Mouse (Mus musculus) common myeloid progenitor, adult 5-6 weeks (primary cell): ENCODE measurements around the gene Cdip1. TPM values are rescaled to one million over a fixed set of nuclear protein-coding genes. Genes with fewer than 3 reads are reported as not detected.
"Not testable (repeated sequence)": the region's sequence is repeated elsewhere in the genome, so short reads cannot be mapped to it uniquely, and the experiment has no call there.

Source experiments
- ATAC-seq: replicated peaks from 2 replicates; pipeline ENCODE4 v1.8.0; 2016; ENCODE audit warnings: low read depth, mild to moderate bottlenecking, moderate TSS enrichment, inconsistent platforms; ENCODE audit not compliant: poor library complexity, severe bottlenecking
- total RNA-seq: library from RNA; stranded (forward); fragments of 200-1000, 187-1606 nt; gene quantifications from 2 replicates; pipeline ENCODE4 v1.2.3, GENCODE M21; 2017

The Cdip1 gene
- total RNA-seq = 16.2 and 17.2 TPM in 2 replicates

GRCm38 (mm10) chr16:4789810-4790559 is at the start of gene Cdip1:
Gene Cdip1, minus strand, starts transcription at chr16:4790292.
- peak; percentile 89 for ATAC-seq

DNA sequence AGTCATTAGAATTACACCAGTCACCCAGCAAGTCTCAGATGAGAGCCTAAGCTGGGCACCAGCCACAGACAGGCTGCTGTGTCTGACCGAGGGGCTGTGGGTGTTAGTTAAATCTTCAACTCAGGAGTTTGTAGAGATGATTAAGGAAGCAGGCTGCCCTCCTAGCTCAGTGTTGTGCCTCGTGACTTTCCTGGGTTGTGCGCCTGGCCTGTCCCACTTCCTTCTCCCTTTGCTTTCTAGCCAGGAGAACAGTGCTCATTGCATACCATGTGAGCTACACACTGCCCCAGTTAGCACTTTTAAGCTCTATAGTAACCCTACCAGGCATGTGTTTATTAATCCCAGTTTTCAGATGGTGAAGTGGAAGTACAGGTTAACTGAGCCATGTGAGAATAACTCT is 49.5 kb upstream of the Cdip1 start:
- 0 out of 2 replicates have a peak, but pooled peaks have one; percentile 15 for ATAC-seq

- no peak for ATAC-seq
These were observed 47.5 kb upstream of the Cdip1 start for GRCm38 (mm10) chr16:4837631-4838030.

DNA sequence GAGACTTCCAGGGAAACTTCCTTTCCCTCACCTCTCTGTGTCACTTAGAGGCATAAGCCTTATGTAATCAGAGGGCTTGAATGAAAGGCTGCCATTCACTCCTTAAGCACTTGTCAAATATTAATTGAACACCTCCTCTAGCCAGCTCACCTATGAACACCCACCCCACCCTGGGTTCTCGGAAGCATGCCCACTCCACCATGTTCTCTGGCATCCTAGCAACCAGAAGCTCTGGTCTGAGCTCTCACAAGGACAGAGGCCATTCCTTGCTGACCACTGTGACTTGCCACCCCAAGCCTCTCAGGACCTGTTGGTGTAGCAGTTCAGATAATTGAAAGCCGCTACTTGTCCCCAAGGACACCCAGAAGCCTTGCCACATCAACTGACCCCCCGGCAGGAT is 45.1 kb upstream of the Cdip1 start, which contains the start of gene 4930562C15Rik:
Gene 4930562C15Rik (plus strand): TSS at position 226 of the 400 bp plus-strand sequence.
- no peak for ATAC-seq

DNA sequence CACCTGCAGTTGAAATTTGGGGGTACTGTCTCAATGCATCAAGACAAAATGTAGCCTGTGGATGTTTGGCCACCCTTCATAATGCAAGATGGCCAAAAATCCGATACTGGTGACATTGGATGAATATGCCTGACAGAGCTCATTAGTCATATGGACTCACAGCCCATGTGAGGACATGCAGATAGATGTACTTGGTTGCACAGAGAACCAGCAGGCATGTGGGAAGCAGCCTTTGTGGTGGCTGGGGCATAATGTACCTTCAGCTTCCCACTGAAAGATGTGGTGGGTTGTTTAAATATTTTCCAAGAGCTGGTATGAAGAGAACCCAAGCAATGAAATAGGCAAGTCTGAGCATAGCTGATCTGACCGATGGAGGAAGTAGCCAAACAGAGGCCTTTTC is 43.8 kb upstream of the Cdip1 start:
- ATAC-seq = no peak

GRCm38 (mm10) chr16:4831650-4832419 is 41.7 kb upstream of the Cdip1 start:
- ATAC-seq = no peak; the same call in 1 of the 2 replicates

DNA sequence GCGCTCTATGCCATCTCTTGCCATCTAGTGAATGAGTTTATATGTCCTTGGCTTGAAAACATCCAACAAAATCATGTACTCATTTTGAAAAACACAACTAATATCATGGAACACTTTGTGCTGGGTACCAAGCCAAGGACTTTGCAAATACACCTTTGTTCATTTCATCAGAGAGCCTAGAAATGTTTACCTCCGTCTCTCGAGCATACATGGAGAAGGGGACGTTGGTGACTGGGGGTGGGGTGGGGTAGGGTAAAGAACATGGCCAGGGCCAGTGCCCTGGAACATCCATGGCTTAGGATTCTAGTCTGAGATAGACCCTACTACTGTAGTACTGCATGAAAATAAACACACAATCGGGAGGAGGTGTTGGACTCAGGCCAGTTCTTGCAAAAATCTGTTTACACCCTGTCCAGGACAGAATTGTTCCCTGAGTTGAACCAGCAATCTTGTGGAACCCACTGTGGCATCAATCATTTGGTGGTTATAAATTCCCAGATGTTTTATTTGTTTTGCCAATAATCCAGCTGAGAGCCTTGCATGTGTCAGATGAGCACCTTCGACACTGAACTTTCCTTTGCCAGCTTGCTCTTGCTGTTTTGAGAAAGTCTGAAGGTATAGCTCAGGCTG is 39.3 kb upstream of the Cdip1 start:
- ATAC-seq = no peak

DNA sequence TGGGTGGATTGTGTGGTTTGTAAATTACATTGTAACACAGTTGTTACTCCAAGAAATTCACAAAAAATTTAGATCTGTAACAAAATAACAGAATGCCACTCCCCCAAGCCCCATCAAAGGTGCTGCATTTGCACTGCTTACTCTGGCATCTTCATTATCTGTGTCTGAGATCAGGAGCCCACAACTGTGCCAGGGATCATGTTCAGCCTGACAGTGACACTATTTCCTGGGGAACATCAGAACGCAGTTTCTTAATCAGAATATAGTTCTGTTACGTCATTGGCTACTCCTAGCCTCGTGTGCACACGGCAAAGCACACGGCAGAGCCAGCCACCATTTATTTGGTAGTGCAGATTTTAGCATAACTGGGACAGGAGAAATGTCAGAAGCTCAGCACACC is 37.5 kb upstream of the Cdip1 start:
- ATAC-seq = no peak

- not testable (repeated sequence) for ATAC-seq
These were observed 34.4 kb upstream of the Cdip1 start for GRCm38 (mm10) chr16:4824466-4824865.

GRCm38 (mm10) chr16:4818349-4818748 is 28.3 kb upstream of the Cdip1 start:
- ATAC-seq = no peak

DNA sequence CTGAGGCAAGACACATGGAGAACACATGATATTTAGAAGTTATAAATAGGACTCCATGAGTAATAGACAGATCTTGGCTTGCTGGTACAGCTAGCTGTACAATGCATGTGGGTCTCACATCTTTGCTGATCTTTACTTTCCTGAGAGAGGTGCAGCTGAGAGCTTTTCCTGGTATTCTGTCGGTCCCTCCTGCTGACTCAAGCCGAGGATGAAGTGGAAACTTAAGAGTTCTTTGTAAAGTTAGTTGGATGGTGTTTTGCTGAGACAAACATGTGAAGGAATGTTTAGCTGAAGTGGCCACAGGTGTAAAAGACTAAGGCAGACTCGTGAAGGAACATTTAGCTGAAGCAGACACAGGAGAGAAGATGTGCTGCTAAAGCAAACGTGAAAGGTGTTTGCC is 6.5 kb upstream of the Cdip1 start:
- ATAC-seq = no peak

DNA sequence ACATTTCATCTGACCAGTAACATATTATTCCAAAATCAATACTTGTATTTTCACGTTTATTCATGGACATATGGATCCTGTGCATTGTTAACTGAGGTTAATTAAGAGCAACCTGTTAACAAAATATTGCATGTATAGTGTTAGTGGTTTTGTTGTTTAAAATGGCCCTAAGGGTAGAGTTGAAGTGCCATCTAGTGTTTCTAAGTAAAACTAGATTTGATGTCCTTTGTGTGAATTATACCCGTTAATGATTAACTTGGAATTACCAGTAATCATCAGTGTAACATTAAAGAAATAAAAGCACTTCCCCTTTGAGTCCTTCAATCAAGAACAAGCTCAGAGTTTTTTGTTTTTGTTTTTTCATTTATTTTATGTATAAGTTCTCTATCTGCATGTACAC is 1.2 kb upstream of the Cdip1 start:
- no peak for ATAC-seq

GRCm38 (mm10) chr16:4789311-4789768 is 752 bp downstream of the Cdip1 start:
- peak; percentile 20 for ATAC-seq

GRCm38 (mm10) chr16:4788176-4788575 is 1.9 kb downstream of the Cdip1 start:
- no peak for ATAC-seq

- no peak for ATAC-seq
These were observed 4.4 kb downstream of the Cdip1 start for GRCm38 (mm10) chr16:4785706-4786105.

- ATAC-seq = peak; percentile 47; the same call in 1 of the 2 replicates
These were observed 7.6 kb downstream of the Cdip1 start for GRCm38 (mm10) chr16:4782515-4782914.

DNA sequence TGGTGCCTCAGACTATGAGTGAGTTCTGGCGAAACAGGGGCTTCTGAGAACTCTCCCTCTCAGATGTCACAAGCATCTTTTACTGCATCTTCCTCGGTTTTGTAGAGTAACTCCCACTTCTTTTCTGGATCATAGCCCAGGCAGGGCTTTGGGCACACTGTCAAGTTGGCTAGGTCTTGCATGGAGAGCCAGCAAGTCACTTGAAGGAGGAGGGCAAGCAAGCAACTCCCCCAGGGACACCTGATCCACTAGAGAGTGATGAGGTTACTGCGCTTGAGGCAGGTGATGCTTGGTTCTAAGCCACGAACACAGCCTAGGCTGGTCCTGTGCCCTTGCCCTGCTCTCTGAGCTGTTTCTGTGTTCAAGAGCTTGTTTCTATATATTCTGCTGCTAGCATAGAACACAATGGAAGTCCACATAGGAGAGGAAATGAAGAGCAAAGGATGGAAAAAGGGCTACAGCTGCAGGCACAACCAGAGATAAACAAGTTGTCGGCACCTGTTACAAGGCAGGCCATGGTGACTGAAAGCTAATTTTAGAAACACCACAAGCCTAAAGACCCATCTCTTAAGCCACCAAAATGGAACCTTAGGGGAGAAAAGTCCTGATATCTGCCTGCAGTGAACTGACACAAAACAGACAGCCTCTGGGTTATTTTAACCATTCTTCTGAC is 8.4 kb downstream of the Cdip1 start:
- no peak for ATAC-seq

- no peak for ATAC-seq
These were observed 11.2 kb downstream of the Cdip1 start for GRCm38 (mm10) chr16:4778940-4779339.

DNA sequence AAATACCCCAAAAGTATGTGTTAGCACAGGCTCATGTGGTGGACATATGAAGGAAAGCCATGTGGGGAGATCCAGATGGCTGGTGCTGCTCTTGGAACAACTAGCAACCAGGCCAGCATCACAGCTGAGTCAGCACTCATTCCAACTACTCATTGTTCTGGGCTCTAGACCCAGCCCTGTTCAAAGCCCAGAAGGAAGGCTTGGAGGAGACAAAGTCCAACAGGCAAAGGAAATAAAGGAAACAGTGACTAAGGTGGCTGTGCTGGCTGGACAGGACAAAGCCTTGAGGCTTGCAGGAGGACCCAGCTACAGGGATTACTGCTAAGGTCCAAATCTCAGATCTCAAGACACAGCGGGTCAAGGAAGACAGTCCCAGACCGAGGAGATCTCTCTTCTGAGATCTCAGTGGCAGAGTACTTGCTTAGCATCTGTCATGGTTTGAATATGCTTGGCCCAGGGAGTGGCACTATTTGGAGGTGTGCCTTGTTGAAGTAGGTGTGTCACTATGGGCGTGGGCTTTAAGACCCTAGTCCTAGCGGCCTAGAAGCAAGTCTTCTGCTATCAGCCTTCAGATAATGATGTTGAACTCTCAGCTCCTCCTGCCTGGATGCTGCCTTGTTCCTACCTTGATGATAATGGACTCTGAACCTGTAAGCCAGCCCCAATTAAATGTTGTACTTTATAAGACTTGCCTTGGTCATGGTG is 12.0 kb downstream of the Cdip1 start:
- no peak for ATAC-seq
